Mouse (Mus musculus) embryonic facial prominence, embryonic 11.5 days (tissue): Measurements from ENCODE around the gene Slc44a3. TPM values are rescaled to one million over a fixed set of nuclear protein-coding genes. Genes with fewer than 3 reads are reported as not detected.

Experiments
- ATAC-seq: fragments of 200-750 bp; cut with Nextera tagmentation; replicated peaks from 2 replicates; pipeline ENCODE4 v1.8.0; 2017; ENCODE audit warnings: low read depth; ENCODE audit not compliant: insufficient number of reproducible peaks, low FRiP score, low TSS enrichment
- DNase-seq: peaks from one replicate; pipeline ENCODE4 v3.0.0-alpha.2; 2015; ENCODE audit warnings: low spot score
- H3K27ac ChIP-seq: fragments of 300-500 bp; sonication (generic); replicated peaks from 2 replicates; pipeline ENCODE4 v1.5.1; 2014; ENCODE audit warnings: mild to moderate bottlenecking, low read depth, low read length, control low read depth
- H3K27me3 ChIP-seq: fragments of 300-500 bp; sonication (generic); 2 replicates; pipeline ENCODE4 v1.6.1; 2014; ENCODE audit warnings: mild to moderate bottlenecking, low read length, moderate library complexity, mixed read lengths; ENCODE audit not compliant: control insufficient read depth, insufficient read depth
- H3K36me3 ChIP-seq: fragments of 300-500 bp; sonication (generic); replicated peaks from 2 replicates; pipeline ENCODE4 v1.6.1; 2014; ENCODE audit warnings: low read depth, mild to moderate bottlenecking, low read length, moderate library complexity, mixed read lengths; ENCODE audit not compliant: control insufficient read depth, insufficient read depth
- H3K4me1 ChIP-seq: fragments of 300-500 bp; sonication (generic); 2 replicates; pipeline ENCODE4 v1.6.1; 2014; ENCODE audit warnings: low read length, mixed read lengths; ENCODE audit not compliant: control insufficient read depth, insufficient read depth
- H3K4me2 ChIP-seq: fragments of 300-500 bp; sonication (generic); 2 replicates; pipeline ENCODE4 v1.6.1; 2014; ENCODE audit warnings: low read depth, mild to moderate bottlenecking, control low read depth, low read length, moderate library complexity
- H3K4me3 ChIP-seq: fragments of 300-500 bp; sonication (generic); 2 replicates; pipeline ENCODE4 v1.5.1; 2014; ENCODE audit warnings: low read depth, low read length, control low read depth
- H3K9ac ChIP-seq: fragments of 300-500 bp; sonication (generic); replicated peaks from 2 replicates; pipeline ENCODE4 v1.6.1; 2014; ENCODE audit warnings: mild to moderate bottlenecking, control low read depth, low read length
- H3K9me3 ChIP-seq: fragments of 300-500 bp; sonication (generic); replicated peaks from 2 replicates; pipeline ENCODE4 v1.6.1; 2016; ENCODE audit warnings: mild to moderate bottlenecking, low read length, inconsistent platforms, mixed read lengths; ENCODE audit not compliant: control insufficient read depth
- WGBS: fragments of 180-500 bp; shearing (Covaris S2); extraction: QIAGEN DNeasy Blood & Tissue Kit; methylation state at CpG from one replicate; pipeline ENCODE4 v1.1.7; 2014; 5-methylcytosine and 5-hydroxymethylcytosine counted together
- polyA plus RNA-seq: library from polyadenylated mRNA; unstranded; fragments of >200 nt; fragmentation: Nextera tagmentation; extraction: Ambion mirVana; gene quantifications from 2 replicates; pipeline ENCODE4 v1.2.1, GENCODE M21; 2014

Slc44a3 gene
- polyA plus RNA-seq, 1 experiment from 2014 or later: 0.32 TPM

DNA sequence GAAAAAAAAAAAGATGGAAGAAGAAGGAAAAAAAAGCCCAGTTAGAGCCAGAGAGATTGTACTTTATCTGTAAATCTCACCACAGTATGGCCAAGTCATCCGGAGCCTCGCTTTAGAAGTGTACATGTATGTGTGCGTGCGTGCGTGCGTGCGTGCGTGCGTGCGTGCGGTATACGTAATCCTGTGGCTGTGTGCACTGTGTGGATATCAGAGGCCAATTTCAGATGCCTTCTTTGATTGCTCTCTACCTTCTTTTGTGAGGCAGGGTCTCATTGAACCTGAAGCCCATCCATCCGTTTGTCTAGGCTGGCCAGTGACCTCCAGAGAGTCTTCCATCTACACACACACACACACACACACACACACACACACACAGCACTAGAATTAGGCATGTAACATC, 70.7 kb downstream of the Slc44a3 start:
- 95% methylated on average over 13 of the region's 13 CpGs for WGBS
- Histone ChIP-seq H3K27ac (no peak overlapping the region), H3K4me3 (no peak overlapping the region), H3K9ac (no peak overlapping the region), H3K27me3 (no peaks in the 10 kb centered on the region), H3K36me3 (peaks cover 8% of the 10 kb centered on the region), H3K4me1 (no peaks in the 10 kb centered on the region), H3K9me3 (no peaks in the 10 kb centered on the region), H3K4me2 (no peak overlapping the region)
- ATAC-seq (no peak), DNase-seq (no peak)

DNA sequence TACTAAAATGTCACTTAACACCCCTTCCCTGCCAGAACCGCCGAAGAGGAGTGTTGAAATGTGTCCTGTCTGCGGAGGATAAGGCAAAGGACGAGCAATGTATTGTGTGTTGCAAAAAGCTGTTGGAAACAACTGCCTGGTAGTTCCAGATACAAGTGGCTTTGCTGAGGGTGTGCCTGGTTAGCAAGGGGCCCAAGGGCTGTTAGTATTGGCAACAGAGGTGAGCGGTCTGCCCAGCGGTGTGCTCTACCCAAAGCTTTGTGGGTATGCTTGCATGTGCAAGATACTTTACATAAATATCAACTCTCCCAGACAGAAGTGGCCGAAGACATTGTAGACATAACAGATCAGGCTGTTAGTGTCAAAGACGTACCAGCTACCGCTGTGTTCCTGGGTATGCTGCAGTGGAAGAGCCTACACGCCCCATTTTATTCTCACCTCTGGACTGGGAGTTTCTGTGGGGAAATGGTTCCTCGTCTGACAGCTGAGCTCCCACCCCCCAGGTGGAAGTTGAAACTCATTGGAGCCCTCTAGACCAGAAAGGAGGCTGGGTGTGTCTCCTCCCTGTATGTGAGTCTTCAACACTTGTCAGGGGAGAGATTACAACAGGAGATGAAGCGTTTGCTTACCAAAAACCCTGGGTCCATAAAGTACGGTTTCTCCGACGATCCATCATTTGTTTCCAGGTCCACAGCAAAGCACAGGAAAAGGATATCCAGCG, 71.6 kb downstream of the Slc44a3 start:
- H3K4me1 ChIP-seq: no peaks in the 10 kb centered on the region
- H3K4me3 ChIP-seq: no peak overlapping the region
- WGBS: 88% methylated on average over 16 of the region's 16 CpGs
- no peaks in the 10 kb centered on the region for H3K9me3 ChIP-seq
- no peaks in the 10 kb centered on the region for H3K27me3 ChIP-seq
- no peak for ATAC-seq
- no peak for DNase-seq
- no peak overlapping the region for H3K9ac ChIP-seq
- no peak overlapping the region for H3K4me2 ChIP-seq
- H3K36me3 ChIP-seq: peaks cover 16% of the 10 kb centered on the region
- no peak overlapping the region for H3K27ac ChIP-seq

DNA sequence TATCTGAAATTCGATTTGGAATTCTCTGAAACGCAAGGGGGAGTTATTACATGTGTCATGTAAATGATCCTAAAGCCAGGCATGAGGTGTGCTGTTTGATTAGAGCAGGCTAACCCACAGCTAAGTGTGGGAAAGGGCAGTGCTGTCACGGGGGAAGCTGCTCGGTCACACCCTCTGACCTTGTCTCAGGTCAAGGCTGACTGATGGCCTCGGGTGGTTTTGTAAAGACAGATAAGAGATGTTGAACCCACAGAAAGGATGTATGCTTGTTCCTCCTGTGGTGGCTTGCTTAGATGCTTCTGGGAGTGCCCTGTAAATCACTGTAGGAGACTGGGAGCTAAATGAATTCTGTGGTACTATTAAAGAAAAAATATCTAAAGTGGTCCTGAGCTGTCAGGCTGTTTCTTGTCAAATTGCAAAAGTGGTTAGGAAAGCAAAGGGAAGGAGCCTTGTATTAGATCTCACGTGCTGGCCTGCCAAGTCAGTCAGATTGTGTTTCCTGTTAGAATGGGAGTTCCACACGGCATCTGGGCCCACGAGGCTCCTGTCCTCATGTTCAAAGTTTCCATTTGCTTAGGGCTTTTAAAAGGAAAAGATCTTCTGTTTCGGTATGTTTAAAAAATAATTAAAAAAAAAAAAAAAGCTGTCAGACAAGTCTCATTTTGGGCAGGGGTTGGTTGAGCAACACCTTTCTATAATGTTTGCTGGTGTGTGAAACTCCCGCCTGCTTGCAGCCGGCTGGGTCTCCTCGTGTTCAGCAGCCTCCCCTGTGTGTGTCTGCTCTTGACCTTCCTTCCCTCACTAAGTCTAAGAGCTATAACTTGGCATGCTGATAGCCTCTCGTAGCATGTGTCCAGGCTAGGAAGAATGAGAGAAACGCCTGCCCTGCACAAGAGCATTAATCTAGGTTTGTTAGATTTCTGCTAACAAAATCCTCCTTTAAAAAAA, 73.4 kb downstream of the Slc44a3 start:
- Histone ChIP-seq H3K4me1 (no peaks in the 10 kb centered on the region), H3K36me3 (peaks cover 22% of the 10 kb centered on the region), H3K9ac (no peak overlapping the region), H3K4me2 (no peak overlapping the region; the same call in 1 of the 2 replicates), H3K27ac (no peak overlapping the region), H3K9me3 (no peaks in the 10 kb centered on the region), H3K4me3 (no peak overlapping the region), H3K27me3 (no peaks in the 10 kb centered on the region)
- DNase-seq (no peak), ATAC-seq (no peak)
- 78% methylated on average over 14 of the region's 14 CpGs for WGBS

DNA sequence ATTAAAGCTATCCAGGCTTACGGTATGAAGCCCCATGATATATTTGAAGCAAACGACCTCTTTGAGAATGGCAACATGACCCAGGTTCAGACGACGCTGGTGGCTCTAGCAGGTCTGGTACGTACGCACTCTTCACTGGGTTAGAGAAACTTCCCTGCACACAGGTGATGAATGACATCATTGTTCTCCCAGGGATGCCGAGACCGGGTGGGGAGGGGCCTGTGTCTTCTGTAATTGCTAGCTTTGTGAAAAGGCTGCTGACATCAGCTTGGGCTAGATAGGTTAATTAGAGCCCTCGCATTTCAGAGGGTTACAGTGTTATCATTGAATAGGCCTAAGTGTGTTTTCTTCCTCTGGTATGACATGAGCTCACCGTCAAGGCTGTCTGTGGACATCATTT, 80.8 kb downstream of the Slc44a3 start:
- H3K27me3 ChIP-seq: no peaks in the 10 kb centered on the region
- H3K4me3 ChIP-seq: no peak overlapping the region
- no peak overlapping the region for H3K9ac ChIP-seq
- H3K9me3 ChIP-seq: no peaks in the 10 kb centered on the region
- H3K4me1 ChIP-seq: no peaks in the 10 kb centered on the region
- DNase-seq: no peak
- H3K4me2 ChIP-seq: no peak overlapping the region
- no peak for ATAC-seq
- no peak overlapping the region for H3K27ac ChIP-seq
- WGBS: 63% methylated on average over 10 of the region's 10 CpGs
- peaks cover 26% of the 10 kb centered on the region for H3K36me3 ChIP-seq

DNA sequence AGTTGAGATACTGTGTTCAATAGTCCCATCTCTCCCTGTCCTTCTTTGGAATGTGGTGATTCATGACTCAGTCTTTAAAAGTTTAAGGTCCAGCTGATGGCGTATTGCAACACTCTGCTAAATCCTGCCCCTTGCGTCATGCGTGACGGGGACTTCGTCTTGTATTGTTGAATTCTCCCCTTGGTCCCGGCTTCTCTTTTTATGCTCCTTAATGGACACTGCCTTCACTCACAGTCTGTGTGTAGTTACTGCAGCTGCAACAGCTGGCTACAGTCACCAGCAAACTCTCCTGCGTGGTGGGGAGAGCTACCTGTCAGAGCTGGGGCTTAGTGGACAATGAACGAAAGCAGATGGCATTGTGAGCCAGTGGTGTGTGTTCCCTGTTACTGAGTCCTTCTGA, 82.7 kb downstream of the Slc44a3 start:
- DNase-seq (no peak), ATAC-seq (no peak)
- Histone ChIP-seq H3K4me3 (no peak overlapping the region), H3K27me3 (no peaks in the 10 kb centered on the region), H3K36me3 (peaks cover 15% of the 10 kb centered on the region), H3K9me3 (no peaks in the 10 kb centered on the region), H3K27ac (no peak overlapping the region), H3K4me2 (no peak overlapping the region), H3K9ac (no peak overlapping the region), H3K4me1 (no peaks in the 10 kb centered on the region)
- 85% methylated on average over 8 of the region's 8 CpGs for WGBS

DNA sequence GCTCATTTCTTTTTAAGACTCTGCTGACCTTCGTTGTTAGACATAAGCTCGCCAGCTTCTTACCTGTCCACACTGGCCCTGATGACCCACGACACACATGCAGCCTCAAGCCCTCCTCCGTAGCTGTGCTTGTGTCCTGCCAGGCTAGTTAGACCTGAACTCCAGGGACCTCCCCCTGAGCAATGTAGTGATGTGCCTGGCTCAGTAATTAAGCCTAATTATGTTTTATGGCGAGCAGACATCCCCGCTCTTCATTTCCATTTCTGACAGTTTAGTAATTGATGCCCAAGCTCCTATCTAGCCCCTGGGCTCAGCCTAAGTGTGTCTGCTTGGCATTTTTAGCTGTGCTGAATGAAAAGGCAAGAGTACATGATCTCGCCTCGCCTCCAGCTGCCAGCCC, 83.6 kb downstream of the Slc44a3 start:
- Histone ChIP-seq H3K4me1 (no peaks in the 10 kb centered on the region), H3K9me3 (no peaks in the 10 kb centered on the region), H3K27ac (no peak overlapping the region), H3K9ac (no peak overlapping the region), H3K27me3 (no peaks in the 10 kb centered on the region), H3K4me2 (no peak overlapping the region), H3K4me3 (no peak overlapping the region), H3K36me3 (peaks cover 18% of the 10 kb centered on the region)
- ATAC-seq (0 out of 2 replicates have a peak, but pooled peaks have one; percentile 25), DNase-seq (no peak)
- WGBS: 69% methylated on average over 8 of the region's 8 CpGs

DNA sequence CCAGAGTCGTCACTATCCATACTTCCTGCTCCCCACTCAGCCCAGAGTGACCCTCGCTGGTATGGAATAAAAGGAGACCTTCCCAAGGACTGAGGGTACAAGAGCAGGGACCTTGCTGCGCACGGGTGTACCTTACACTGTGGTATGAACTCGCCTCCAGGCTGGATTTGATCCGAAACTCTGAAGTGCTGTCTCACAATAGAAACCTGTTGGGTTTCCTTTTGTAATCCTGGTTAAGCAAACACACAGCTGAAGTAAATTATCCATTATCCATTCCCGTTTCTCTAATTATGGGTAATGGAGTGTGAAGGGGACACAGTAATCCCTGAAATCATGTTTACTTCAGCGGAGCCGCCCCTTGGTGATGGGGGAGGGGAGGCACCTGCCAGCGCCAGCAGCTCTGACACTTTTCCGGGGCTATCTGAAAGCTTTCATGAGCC, 84.2 kb downstream of the Slc44a3 start:
- WGBS: 40% methylated on average over 11 of the region's 11 CpGs
- Histone ChIP-seq H3K9me3 (no peaks in the 10 kb centered on the region), H3K4me3 (no peak overlapping the region), H3K27ac (no peak overlapping the region), H3K36me3 (peaks cover 18% of the 10 kb centered on the region), H3K4me2 (no peak overlapping the region), H3K27me3 (no peaks in the 10 kb centered on the region), H3K4me1 (no peaks in the 10 kb centered on the region), H3K9ac (no peak overlapping the region)
- DNase-seq: peak; percentile 49
- peak; percentile 58; the same call in 1 of the 2 replicates for ATAC-seq

DNA sequence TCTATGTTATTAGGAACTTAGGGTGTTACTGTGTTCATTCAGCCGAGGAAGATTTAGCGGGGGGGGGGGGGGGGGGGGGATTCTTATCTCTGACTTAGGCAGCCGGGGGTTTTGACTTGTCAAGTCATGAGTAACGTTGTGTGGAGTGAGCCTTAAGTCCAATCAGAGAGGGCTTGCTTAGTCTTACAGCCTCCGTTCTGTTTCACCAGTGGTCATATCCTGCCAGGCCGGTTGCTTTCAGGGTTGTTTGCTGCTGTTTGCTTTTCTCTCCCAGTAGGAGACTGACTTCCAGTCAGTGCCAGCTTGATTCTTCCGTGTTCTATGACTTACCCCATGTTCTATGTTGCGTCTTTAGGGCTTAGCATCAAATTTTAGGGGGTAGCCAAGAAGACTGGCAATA, 85.8 kb downstream of the Slc44a3 start:
- H3K4me1 ChIP-seq: no peaks in the 10 kb centered on the region; the same call in 1 of the 2 replicates
- ATAC-seq (no peak), DNase-seq (no peak)
- 80% methylated on average over 8 of the region's 8 CpGs for WGBS
- no peaks in the 10 kb centered on the region for H3K9me3 ChIP-seq
- H3K27me3 ChIP-seq: no peaks in the 10 kb centered on the region
- no peak overlapping the region for H3K27ac ChIP-seq
- no peak overlapping the region for H3K4me2 ChIP-seq
- H3K4me3 ChIP-seq: no peak overlapping the region
- peaks cover 10% of the 10 kb centered on the region for H3K36me3 ChIP-seq
- H3K9ac ChIP-seq: no peak overlapping the region
